Mouse (Mus musculus) E14TG2a.4 (cell line): ENCODE measurements around the gene Noa1.
A peak's percentile ranks its signal among the peaks of the same experiment; 100 is the strongest.

ENCODE experiments used
- H3K27me3 ChIP-seq: 2 replicates; pipeline ENCODE4 v1.6.1; 2014; ENCODE audit warnings: low read length, control low read depth; ENCODE audit not compliant: insufficient read depth
- H3K36me3 ChIP-seq: 2 replicates; pipeline ENCODE4 v1.6.1; 2014; ENCODE audit warnings: low read length, control low read depth; ENCODE audit not compliant: insufficient read depth
- H3K4me1 ChIP-seq: replicated peaks from 2 replicates; pipeline ENCODE4 v1.6.1; 2014; ENCODE audit warnings: low read depth, low read length, control low read depth
- H3K4me3 ChIP-seq: replicated peaks from 2 replicates; pipeline ENCODE4 v1.5.1; 2014; ENCODE audit warnings: mild to moderate bottlenecking, low read length
- H3K9me3 ChIP-seq: 2 replicates; pipeline ENCODE4 v1.6.1; 2014; ENCODE audit warnings: low read length, control low read depth
- CTCF ChIP-seq: conservative IDR thresholded peaks from 2 replicates; pipeline ENCODE4 v1.5.1; 2014; ENCODE audit warnings: low read length
- NANOG ChIP-seq: IDR thresholded peaks from 2 replicates; pipeline ENCODE4 v1.6.1; 2014; ENCODE audit warnings: borderline replicate concordance, low read length, mixed read lengths
- POU5F1 ChIP-seq: IDR thresholded peaks from 2 replicates; pipeline ENCODE4 v1.6.1; 2014; ENCODE audit warnings: low read length, borderline replicate concordance

Noa1 gene

DNA sequence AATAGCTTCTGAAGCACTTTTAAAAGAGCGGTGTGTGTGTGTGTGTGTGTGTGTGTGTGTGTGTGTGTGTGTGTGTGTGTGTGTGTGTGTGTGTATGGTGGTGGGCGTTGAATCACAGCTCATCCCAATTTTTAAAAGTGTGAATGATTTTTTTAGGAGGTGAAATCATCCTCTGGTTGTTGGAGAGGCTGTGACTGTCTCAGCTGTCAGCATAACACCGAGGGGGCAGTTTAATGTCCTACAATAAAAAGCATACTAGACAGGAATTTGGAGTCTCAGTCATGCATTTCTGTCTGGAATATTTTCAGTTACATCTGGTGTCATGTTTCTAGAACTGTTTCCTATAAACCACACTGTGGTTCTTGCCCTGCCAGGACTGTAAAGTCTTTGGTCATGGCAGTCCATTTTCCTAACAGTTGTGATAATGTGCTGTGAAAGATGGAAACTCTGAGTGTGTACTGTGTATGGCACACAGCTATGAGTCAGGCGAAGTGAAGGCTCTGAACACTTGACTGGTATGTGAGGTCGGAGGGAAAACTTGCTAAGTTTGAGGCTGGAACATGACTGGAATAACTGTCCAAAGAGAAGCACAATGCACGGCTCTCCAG is 8.5 kb downstream of the Noa1 start:
- Histone ChIP-seq H3K9me3 (no peaks in the 10 kb centered on the region), H3K36me3 (peaks cover 65% of the 10 kb centered on the region), H3K4me1 (no peaks in the 10 kb centered on the region), H3K4me3 (no peak overlapping the region), H3K27me3 (no peaks in the 10 kb centered on the region)
- TF ChIP-seq POU5F1 = no peak
- TF ChIP-seq CTCF = no peak
- TF ChIP-seq NANOG = no peak

DNA sequence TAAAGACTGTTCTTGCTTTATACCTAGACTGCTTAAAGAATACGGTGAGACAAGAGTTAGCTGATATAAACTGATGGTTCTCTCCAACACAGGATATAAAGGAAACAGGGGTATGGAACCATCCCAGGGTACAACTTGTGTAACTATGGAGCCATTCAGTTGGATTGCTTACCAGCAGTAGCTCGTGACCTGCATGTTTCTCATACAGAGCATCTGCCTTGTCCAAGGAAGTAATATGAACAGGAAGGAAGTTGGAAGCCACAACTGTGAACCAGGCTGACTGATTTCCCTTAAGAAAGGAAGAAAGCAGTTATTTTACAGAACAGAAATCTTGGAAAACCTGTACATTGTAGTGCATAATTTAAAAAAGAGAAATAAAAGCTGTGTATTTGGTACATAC is 10.4 kb downstream of the Noa1 start:
- Histone ChIP-seq H3K9me3 (no peaks in the 10 kb centered on the region), H3K4me3 (no peak overlapping the region), H3K36me3 (peaks cover 63% of the 10 kb centered on the region), H3K4me1 (no peaks in the 10 kb centered on the region), H3K27me3 (no peaks in the 10 kb centered on the region)
- TF ChIP-seq POU5F1 (no peak), CTCF (no peak), NANOG (no peak)

DNA sequence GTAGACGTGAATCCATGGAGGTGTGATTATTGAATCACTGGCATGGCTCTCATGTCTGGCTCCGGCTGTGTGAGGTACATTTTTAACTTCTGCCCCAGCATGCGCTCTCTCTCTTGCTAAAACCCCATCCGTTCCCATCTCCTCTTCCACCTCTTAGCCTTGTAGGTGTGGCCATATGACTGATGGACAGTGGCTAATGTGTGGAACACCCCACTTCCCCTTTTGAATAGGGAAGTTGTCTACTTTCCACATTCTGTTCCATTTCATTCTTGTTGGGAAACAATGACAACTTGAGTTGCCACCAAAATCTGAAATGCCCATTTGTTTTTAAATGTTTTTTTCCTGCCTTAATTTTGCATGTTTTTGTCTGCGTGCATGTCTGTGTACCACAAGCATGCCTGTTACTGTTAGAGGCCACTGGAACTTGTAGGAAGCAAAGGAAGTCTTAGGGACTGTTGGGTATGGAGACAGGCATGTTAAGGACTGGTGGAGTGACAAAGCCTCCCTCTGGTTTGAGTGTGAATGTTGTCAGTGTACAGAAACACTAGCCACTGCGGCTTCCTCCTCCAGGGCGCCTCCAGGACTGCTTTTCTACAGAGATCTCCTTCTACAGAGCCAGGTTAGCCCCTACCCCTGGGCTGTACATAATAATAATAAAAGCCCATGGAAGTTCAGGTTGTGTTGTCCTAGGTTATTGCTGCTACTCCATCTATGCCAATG is 16.9 kb downstream of the Noa1 start:
- no peak for TF ChIP-seq CTCF
- no peak for TF ChIP-seq POU5F1
- no peak for TF ChIP-seq NANOG
- Histone ChIP-seq H3K27me3 (no peaks in the 10 kb centered on the region), H3K36me3 (peaks cover 89% of the 10 kb centered on the region), H3K4me3 (no peak overlapping the region), H3K4me1 (0 out of 2 replicates have a peak, but pooled peaks cover 7% of the 10 kb centered on the region), H3K9me3 (no peaks in the 10 kb centered on the region)

DNA sequence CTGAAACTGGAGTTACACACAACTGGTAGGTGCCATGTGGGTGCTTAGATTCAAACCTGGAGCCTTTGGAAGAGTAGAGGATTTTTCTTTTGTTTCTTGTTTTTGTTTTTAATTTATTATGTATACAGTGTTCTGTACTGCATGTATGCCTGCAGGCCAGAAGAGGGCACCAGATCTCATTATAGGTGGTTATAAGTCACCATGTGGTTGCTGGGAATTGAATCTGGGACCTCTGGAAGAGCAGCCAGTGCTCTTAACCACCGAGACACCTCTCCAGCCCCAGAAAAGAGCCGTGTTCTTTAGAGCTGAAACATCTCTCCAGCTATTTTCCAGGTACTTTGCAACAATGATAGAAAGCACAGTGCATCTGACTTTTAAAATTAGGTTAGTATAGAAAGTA is 19.3 kb downstream of the Noa1 start:
- peaks cover 90% of the 10 kb centered on the region for H3K36me3 ChIP-seq
- no peaks in the 10 kb centered on the region for H3K27me3 ChIP-seq
- H3K4me1 ChIP-seq = peaks cover 23% of the 10 kb centered on the region
- TF ChIP-seq CTCF (peak; percentile 26; the same call in 1 of the 2 replicates), NANOG (no peak)
- no peak overlapping the region for H3K4me3 ChIP-seq
- no peaks in the 10 kb centered on the region for H3K9me3 ChIP-seq

GRCm38 (mm10) chr5:77289686-77290085 is 20.2 kb downstream of the Noa1 start:
- no peak for TF ChIP-seq POU5F1
- no peak for TF ChIP-seq CTCF
- no peak for TF ChIP-seq NANOG
- Histone ChIP-seq H3K27me3 (no peaks in the 10 kb centered on the region), H3K9me3 (no peaks in the 10 kb centered on the region)

GRCm38 (mm10) chr5:77287901-77288300 is 22.0 kb downstream of the Noa1 start:
- Histone ChIP-seq H3K9me3 (no peaks in the 10 kb centered on the region), H3K4me1 (peaks cover 34% of the 10 kb centered on the region), H3K4me3 (no peak overlapping the region), H3K27me3 (no peaks in the 10 kb centered on the region), H3K36me3 (peaks cover 89% of the 10 kb centered on the region)
- TF ChIP-seq CTCF = no peak
- TF ChIP-seq NANOG = no peak
- TF ChIP-seq POU5F1 = no peak

More at GRCm38 (mm10) chr5:77289686-77290085, 20.2 kb downstream of the Noa1 start:
- H3K36me3 ChIP-seq = peaks cover 90% of the 10 kb centered on the region
- H3K4me1 ChIP-seq = peaks cover 23% of the 10 kb centered on the region
- H3K4me3 ChIP-seq = no peak overlapping the region

DNA sequence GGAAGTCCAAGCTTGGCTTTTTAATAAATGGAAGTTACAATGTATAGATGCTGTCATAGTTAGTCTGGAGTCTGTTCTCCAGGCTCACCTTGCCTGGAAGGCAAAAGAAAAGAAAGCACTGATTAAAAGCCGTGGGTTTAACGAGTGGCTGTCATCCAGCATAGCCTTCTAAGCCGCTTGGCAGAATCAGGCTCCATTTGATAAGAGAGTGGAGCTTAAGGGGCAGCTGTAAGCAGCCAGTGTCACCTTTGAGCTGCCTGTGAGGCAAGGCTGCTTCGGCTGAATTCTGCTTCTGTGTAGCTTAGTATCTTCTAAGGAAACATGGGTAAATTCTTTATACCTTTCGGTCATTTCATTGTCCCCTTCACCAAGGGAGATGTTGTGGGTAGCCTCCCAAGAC is 23.0 kb downstream of the Noa1 start:
- H3K36me3 ChIP-seq = peaks cover 89% of the 10 kb centered on the region
- peaks cover 9% of the 10 kb centered on the region for H3K27me3 ChIP-seq
- TF ChIP-seq NANOG (no peak), CTCF (no peak), POU5F1 (no peak)
- no peaks in the 10 kb centered on the region for H3K9me3 ChIP-seq
- H3K4me1 ChIP-seq = peaks cover 44% of the 10 kb centered on the region
- no peak overlapping the region for H3K4me3 ChIP-seq

GRCm38 (mm10) chr5:77285685-77286084 is 24.2 kb downstream of the Noa1 start:
- no peak overlapping the region for H3K4me3 ChIP-seq
- TF ChIP-seq NANOG (no peak), CTCF (no peak), POU5F1 (no peak)
- no peaks in the 10 kb centered on the region for H3K9me3 ChIP-seq
- peaks cover 56% of the 10 kb centered on the region for H3K4me1 ChIP-seq
- H3K27me3 ChIP-seq = peaks cover 19% of the 10 kb centered on the region
- H3K36me3 ChIP-seq = peaks cover 97% of the 10 kb centered on the region

- H3K4me1 ChIP-seq = peaks cover 80% of the 10 kb centered on the region
- peaks cover 20% of the 10 kb centered on the region for H3K27me3 ChIP-seq
- TF ChIP-seq NANOG (no peak), POU5F1 (0 out of 2 replicates have a peak, but pooled peaks have one; percentile 13), CTCF (no peak)
- peak overlapping the region; percentile 68 for H3K4me3 ChIP-seq
- H3K9me3 ChIP-seq = no peaks in the 10 kb centered on the region
- H3K36me3 ChIP-seq = peaks cover 98% of the 10 kb centered on the region
Measured at GRCm38 (mm10) chr5:77282242-77282641, 27.6 kb downstream of the Noa1 start.
